Mouse (Mus musculus) cerebellum, postnatal 4 days (tissue): Measurements from ENCODE around the gene Ccnf.

ENCODE experiments used
- DNase-seq, 2 experiments: peaks; one replicate each; pipeline ENCODE4 v3.0.0; 2022; ENCODE audit warnings: low spot score in 2 of 2, mixed read lengths in 1 of 2

The Ccnf gene

DNA sequence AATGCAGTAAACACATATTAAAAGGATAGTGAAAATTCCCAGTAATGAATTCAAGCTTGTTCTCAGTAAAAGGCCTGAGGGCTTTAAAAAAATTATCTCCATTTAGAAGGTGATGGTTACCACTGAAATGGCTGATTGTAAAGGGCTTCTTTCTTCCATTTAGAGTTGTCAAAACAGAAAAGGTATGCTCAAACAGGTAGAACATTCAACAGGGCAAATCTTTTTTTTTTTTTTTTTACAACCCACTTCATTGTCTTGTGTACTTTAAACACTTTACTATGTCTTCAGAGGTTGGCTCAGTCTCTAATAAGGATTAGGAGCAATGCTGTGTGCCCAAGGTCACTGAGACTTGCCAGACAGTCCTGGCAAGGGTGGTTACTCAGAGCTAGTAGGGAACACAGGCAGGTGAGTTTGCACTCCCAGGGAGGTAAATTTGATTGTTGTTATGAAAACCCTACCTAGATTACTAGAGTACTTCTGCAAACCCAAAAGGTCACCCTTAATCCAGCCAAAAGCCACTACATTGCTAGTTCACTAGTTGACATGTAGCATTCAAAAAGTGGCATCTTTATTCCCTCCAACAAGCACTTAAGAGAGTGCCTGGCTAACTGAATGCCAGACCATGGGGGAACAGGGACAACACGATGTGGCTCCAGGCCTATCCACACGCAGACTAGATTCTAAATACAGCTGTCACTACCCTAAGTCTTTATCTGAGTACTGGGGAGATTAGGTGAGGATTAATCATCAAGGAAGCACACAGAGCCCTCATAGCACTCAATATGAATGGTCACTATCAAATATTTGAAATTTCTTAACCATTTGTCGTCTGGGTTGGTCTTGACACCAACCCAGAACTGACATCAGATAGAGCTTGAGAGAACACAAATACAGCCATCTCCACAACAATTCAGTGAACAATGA, 47.4 kb downstream of the Ccnf start:
- DNase-seq: no peak

DNA sequence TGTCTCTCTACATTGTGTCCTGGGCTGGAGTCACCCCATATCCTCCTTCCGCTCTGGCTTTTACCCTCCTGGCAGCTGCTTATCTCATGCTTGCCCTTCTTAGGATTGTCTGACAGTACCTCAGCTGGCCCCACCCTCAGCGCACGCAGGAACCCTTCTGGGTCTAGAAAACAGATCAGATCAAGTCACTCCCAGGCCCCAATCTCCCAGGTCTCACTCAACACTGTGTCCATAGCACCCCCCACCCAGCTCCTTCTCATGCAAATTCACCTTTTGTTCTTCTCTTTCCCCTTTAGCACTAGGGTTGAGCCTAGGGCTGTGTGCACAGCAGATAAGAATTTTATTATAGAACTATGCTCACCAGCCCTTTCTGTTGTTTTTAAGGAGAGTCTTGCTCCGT, 48.2 kb downstream of the Ccnf start:
- DNase-seq: no peak

DNA sequence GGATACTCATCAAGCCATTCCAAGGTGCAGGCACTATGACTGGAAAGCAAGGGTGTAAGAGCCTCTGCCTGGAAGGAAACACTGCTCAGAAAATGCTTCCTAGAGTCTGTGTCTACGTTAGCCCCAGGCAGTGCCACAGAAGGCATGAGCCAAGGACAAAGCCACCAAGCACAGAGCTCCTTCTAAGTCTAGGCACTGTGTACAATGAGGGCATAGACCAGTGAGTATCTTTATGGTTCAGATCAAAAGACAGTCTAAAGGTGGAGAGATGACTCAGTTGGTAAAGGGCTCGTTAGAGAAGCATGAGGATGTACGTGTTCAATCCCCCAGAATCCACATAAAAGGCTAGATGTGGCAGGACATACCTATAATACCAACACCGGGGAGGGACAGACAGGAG, 50.2 kb downstream of the Ccnf start:
- no peak for DNase-seq

DNA sequence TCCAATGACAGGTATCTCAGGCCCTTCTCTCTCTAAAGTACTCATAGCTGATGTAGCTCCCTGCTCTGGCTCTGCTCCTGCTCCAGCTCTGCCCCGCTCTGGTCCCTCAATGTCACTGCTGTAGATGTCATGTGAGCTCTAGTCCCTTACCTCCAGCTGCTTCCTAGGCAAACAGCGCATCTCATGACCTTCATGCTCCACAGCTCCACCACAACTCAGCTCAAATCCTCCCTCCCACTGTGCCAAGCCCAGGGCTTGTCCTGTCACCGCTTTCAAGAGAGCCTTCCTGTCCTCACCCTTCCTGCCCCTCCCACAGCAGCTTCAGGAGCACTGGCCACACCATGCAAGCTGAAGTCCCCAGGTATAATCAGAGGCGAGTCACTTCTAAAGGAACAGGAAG, 51.5 kb downstream of the Ccnf start:
- no peak for DNase-seq

DNA sequence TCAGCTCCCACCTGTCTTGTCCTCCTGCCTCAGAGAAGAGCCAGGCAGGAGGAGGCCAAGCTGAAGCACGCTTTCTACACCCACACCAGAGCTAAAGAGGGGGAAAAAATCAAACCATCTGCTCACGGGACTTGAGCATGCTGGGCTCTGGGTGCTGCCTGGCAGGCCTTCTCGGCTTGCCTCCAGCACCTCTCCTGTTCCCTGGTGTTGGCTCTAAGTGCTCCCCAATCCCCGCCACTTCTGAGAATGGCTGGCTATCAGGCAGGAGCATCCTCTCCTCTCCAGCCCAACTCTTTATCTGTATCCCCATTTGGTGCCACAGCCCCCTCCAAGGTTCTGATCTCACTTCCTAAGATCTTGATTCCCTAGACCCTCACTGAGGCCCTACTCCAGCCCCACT, 52.0 kb downstream of the Ccnf start:
- DNase-seq: no peak

DNA sequence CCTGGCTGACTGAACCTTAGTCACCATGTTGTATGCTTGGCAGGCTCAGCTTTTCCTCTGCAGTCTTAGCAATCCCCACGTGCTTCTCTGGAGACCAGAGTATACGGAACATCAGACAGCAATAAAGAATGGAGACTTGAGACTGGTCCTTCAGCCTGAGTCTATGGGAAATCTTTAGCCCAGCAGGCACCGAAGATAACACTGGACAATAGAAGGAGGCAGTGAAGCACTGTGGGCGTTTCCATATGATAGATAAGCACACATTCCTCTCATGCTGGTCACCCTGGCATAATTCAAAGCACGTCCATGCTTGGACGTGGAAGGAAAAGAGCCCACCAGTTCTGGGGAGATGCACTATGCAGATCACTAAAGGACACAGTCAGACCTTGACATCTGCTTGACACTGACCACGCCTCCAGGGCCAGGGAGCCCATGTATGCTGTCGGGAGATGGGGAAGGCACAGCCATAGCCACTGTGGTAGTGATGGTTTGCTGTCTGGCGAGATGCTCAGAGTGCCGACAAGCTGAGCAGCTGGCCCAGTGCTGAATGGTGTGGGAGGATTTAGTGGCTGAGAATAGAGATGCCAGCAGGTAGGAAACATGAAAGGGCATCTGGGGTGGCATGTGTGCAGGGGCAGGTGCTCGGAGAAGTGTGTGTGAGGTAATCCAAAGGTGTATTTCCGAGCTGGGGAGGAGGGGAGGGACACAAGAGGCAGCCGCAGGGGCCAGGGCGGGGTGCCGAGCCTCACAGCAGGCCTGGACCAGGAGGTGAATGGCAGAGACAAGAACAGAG, 54.1 kb downstream of the Ccnf start:
- DNase-seq: no peak

DNA sequence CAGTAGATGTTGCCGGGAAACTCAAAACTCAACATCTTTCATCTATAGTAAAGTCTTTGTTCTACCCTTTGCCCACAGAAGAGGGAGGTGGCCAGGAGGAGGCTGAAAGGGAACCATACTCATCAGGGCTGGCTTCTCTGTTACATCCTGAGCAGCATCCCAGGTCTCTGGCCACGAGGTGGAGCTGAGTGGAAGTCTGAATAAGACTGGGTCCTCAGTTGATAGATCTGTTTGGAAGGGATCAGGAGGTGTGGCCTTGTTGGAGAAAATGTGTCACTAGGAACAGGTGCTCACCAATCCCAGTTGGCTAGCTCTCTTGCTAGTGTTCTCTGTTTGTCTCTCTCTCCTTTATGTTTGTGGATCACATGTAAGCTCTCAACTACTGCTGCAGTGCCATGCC, 55.9 kb downstream of the Ccnf start:
- DNase-seq: no peak

DNA sequence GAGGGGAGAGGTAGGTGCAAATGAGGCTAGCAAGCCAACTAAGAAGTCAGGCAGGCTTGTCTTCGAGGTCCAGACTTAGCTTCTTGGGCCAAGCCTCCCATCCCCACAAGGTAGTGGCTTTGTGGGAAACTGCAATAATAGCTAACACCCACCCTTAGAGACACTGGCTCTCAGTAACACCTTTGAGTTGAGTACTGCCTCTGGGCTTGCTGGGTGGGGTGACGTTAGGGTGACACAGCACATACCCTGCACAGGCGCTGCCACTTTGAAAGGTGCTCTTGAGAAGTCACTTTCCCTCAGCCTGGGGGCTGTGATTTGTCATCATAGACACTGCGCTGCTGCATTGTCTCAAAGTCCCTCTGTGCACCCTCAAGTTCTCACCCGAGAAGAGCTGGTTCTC, 57.5 kb downstream of the Ccnf start:
- DNase-seq: no peak

DNA sequence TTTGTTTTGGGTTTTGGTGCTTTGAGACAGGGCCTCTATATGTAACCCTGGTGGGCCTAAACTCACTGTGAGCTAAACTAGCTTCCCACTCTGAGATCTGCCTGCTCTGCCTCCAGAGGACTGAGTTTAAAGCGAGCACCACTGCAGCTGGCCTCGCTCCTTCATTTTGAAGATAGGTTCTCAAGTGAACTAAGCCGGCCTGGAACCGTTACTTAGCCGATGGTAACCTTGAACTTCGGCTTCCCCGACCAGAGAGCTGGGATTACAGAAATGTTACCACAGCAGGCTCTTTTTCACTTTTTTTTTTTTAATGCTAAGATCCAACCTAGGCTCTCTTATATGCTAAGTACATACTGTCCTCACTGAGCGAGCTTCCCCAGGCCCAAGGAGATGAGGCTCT, 58.0 kb downstream of the Ccnf start:
- DNase-seq: no peak

DNA sequence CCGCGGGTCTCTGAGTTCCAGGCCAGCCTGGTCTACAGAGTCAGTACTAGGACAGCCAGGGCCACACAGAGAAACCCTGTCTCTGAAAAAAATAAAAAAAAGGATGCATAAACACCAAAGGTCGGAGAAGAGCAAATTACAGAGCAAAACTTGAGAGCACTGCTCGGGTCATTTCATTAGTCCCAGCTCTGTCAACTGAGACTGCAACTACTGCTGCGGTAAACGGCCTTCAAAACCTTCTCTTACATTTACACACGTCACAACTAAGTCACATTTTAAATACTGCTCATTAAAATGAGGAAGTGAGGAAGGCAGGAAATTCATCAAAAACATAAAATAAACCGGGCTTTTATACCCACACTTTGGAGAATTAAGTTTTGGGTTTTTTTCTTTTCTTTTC, 58.4 kb downstream of the Ccnf start:
- no peak for DNase-seq

DNA sequence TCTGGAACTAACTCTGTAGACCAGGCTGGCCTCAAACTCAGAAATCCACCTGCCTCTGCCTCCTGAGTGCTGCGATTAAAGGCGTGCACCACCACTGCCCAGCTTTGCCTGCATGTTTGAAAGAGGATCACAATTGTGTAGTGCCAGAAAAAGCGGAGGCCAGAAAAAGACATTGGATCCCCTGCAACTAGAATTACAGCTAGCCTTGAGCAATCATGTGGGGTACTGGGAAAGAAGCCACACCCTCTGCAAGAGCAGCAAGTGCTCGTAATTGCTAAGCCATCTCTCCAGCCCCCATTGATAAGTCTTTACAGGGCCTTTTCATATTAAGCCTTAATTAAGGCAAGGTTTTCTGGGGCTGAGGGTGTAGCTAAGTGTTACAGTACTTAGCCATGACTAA, 59.8 kb downstream of the Ccnf start:
- no peak for DNase-seq

DNA sequence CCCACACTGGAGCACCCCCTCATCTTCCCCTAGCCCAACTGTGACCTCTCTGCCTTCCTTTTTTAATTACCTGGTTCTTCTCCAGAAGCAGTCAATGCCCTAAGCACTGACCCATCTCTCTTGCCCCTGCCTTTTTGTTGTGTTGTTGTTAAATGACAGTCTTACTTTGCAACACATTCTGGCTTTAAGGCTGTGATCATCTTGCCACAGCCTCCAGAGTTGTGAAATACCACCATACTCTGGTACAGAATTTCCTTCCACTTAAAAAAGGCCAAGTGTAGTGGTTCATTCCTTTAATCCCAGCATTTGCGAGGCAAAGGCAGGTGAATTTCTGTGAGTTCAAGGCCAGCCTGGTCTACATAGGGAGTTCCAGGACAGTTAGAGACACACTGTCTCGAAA, 60.4 kb downstream of the Ccnf start:
- no peak for DNase-seq

DNA sequence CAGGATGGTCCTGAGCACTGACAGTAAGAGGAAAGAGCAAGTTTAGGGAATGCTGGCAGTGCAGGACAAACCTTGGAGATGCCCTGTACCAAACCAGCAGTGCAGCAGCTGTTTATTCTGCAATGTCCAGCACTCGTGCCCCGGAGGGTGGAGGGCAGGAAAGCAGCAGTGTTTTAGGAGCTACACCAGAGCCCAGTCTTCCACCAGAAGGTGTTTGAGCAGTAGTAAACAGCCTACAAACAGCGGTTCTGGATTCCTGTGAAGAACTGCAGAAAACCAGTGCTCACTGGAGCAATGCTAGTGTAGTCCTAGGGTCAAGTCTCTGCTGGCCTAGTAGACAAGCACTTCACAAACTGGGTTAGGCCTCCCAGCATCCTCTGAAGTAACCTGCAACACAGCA, 77.0 kb downstream of the Ccnf start:
- DNase-seq: no peak

DNA sequence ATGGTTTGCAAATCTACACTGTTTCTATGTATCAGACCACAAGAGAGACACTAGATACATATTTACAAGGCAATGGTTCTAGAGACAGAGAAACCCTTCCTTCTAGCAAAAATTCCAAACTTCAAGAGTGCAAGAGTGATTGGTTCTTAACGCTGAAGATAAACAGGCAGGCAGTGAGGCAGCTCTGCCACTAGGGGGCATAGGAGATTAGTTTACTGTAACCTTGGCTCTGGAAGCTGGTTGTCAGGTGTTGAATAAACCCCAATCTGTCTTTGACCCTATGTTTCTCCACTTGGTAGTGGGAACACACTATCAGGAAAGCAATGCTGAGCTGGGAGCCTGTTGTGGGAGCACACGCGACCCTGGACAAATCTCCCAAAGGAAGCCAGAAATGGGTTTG, 77.9 kb downstream of the Ccnf start:
- DNase-seq: peak in 1 of 2 experiments; percentile 69
